Mouse (Mus musculus) kidney, postnatal 0 days (tissue): ENCODE measurements at regions not wholly inside any gene's neighbourhood (a gene's known extent, or its start where the extent isn't known, plus 50 kb on each side); places are given as distances from the start of the nearest gene placed in this dataset.

Source experiments
- ATAC-seq: fragments of 200-750 bp; cut with Nextera tagmentation; replicated peaks from 2 replicates; pipeline ENCODE4 v1.8.0; 2017; ENCODE audit warnings: low read depth, moderate number of reproducible peaks, moderate TSS enrichment, moderate library complexity; ENCODE audit not compliant: low FRiP score
- DNase-seq: peaks from one replicate; pipeline ENCODE4 v3.0.0-alpha.2; 2016; ENCODE audit warnings: low spot score
- H3K27ac ChIP-seq: fragments of 300-500 bp; sonication (generic); 2 replicates; pipeline ENCODE4 v1.5.1; 2014; ENCODE audit warnings: mild to moderate bottlenecking
- H3K27me3 ChIP-seq: fragments of 300-500 bp; sonication (generic); 2 replicates; pipeline ENCODE4 v1.6.1; 2014; ENCODE audit warnings: low read length, mixed read lengths; ENCODE audit not compliant: insufficient read depth
- H3K36me3 ChIP-seq: fragments of 300-500 bp; sonication (generic); 2 replicates; pipeline ENCODE4 v1.6.1; 2014; ENCODE audit warnings: low read length, mixed read lengths; ENCODE audit not compliant: insufficient read depth
- H3K4me1 ChIP-seq: fragments of 300-500 bp; sonication (generic); replicated peaks from 2 replicates; pipeline ENCODE4 v1.6.1; 2014; ENCODE audit warnings: antibody characterized with exemption, low read length, mixed read lengths; ENCODE audit not compliant: insufficient read depth
- H3K4me2 ChIP-seq: fragments of 300-500 bp; sonication (generic); 2 replicates; pipeline ENCODE4 v1.6.1; 2014; ENCODE audit warnings: mild to moderate bottlenecking, low read length, moderate library complexity, mixed read lengths
- H3K4me3 ChIP-seq: fragments of 300-500 bp; sonication (generic); replicated peaks from 2 replicates; pipeline ENCODE4 v1.5.1; 2014; ENCODE audit warnings: low read depth, low read length
- H3K9ac ChIP-seq: fragments of 300-500 bp; sonication (generic); 2 replicates; pipeline ENCODE4 v1.6.1; 2014; ENCODE audit warnings: low read depth, low read length
- H3K9me3 ChIP-seq: fragments of 300-500 bp; sonication (generic); replicated peaks from 2 replicates; pipeline ENCODE4 v1.6.1; 2016; ENCODE audit warnings: low read length, inconsistent platforms, mixed read lengths
- CTCF ChIP-seq: IDR thresholded peaks from 2 replicates; pipeline ENCODE4 v1.5.1; 2016; ENCODE audit warnings: antibody characterized with exemption, low read depth, mild to moderate bottlenecking, moderate library complexity
- WGBS: fragments of 180-500 bp; shearing (Covaris S2); extraction: QIAGEN DNeasy Blood & Tissue Kit; methylation state at CpG from one replicate; pipeline ENCODE4 v1.1.7; 2014; 5-methylcytosine and 5-hydroxymethylcytosine counted together

DNA sequence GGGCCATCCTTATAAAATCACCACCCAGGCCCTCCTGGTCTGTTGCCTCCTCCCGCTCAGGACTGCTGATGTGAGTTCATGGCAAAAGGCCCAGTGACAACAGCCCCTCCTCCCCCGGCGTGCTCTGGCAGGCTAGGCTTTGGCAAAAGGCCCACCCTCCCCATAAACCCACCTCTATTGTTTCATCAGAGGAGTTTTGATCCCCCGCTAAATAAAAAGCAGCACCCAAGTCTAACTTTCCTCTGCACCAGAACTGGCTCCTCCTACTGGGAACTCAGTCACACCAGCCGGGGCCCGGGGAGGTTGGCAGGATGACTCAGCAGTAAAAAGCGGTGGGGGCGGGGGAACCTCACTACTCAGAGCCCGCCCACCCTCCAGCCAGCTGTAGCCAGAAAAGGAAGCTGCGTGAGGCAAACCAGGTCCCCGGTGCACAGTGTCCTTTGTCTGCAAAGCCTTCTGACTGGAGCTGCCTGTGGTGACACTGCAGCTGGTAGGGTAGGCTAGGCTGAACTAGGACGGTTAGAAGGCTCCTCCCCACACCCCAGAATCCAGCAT is 122.1 kb downstream of the Cpeb2 start:
- Histone ChIP-seq H3K4me1 (no peaks in the 10 kb centered on the region; the same call in 1 of the 2 replicates), H3K4me3 (peak overlapping the region; percentile 34), H3K36me3 (no peaks in the 10 kb centered on the region), H3K9ac (peak overlapping the region; percentile 28; the same call in 1 of the 2 replicates), H3K9me3 (no peaks in the 10 kb centered on the region), H3K27me3 (no peaks in the 10 kb centered on the region), H3K27ac (peak overlapping the region; percentile 66; the same call in 1 of the 2 replicates), H3K4me2 (peak overlapping the region; percentile 63)
- ATAC-seq: peak; percentile 98
- DNase-seq: peak; percentile 92
- TF ChIP-seq CTCF: peak; percentile 50
- WGBS: under 1% methylated on average over 12 of the region's 12 CpGs

- Histone ChIP-seq H3K27me3 (no peaks in the 10 kb centered on the region), H3K4me2 (no peak overlapping the region), H3K4me3 (no peak overlapping the region), H3K36me3 (no peaks in the 10 kb centered on the region), H3K27ac (no peak overlapping the region), H3K4me1 (no peaks in the 10 kb centered on the region; the same call in 1 of the 2 replicates), H3K9me3 (no peaks in the 10 kb centered on the region), H3K9ac (no peak overlapping the region)
- TF ChIP-seq CTCF: peak; percentile 20; the same call in 1 of the 2 replicates
- ATAC-seq: no peak
- WGBS: 84% methylated on average over 16 of the region's 16 CpGs
- no peak for DNase-seq
Measured at GRCm38 (mm10) chr5:43355832-43356231, 122.9 kb downstream of the Cpeb2 start.

- no peak overlapping the region for H3K27ac ChIP-seq
- no peaks in the 10 kb centered on the region for H3K36me3 ChIP-seq
- H3K4me1 ChIP-seq: no peaks in the 10 kb centered on the region; the same call in 1 of the 2 replicates
- no peak overlapping the region for H3K9ac ChIP-seq
- no peak overlapping the region for H3K4me2 ChIP-seq
- no peak overlapping the region for H3K4me3 ChIP-seq
- peak; percentile 65 for TF ChIP-seq CTCF
- ATAC-seq: no peak
- WGBS: 88% methylated on average over 5 of the region's 5 CpGs
- H3K9me3 ChIP-seq: no peaks in the 10 kb centered on the region
- DNase-seq: peak; percentile 19
- H3K27me3 ChIP-seq: no peaks in the 10 kb centered on the region
Measured at GRCm38 (mm10) chr5:43357100-43357680, 124.2 kb downstream of the Cpeb2 start.

GRCm38 (mm10) chr5:43357901-43358300 is 124.9 kb downstream of the Cpeb2 start:
- no peaks in the 10 kb centered on the region for H3K36me3 ChIP-seq
- no peaks in the 10 kb centered on the region for H3K9me3 ChIP-seq
- H3K9ac ChIP-seq: no peak overlapping the region
- no peak overlapping the region for H3K4me2 ChIP-seq
- no peak overlapping the region for H3K27ac ChIP-seq
- DNase-seq (no peak), ATAC-seq (no peak)
- H3K27me3 ChIP-seq: no peaks in the 10 kb centered on the region
- no peak overlapping the region for H3K4me3 ChIP-seq
- WGBS: 85% methylated on average over 5 of the region's 5 CpGs
- no peak for TF ChIP-seq CTCF
- no peaks in the 10 kb centered on the region; the same call in 1 of the 2 replicates for H3K4me1 ChIP-seq

GRCm38 (mm10) chr5:43358928-43359765 is 126.2 kb downstream of the Cpeb2 start:
- no peaks in the 10 kb centered on the region for H3K36me3 ChIP-seq
- no peaks in the 10 kb centered on the region for H3K27me3 ChIP-seq
- H3K4me3 ChIP-seq: no peak overlapping the region
- no peaks in the 10 kb centered on the region; the same call in 1 of the 2 replicates for H3K4me1 ChIP-seq
- no peaks in the 10 kb centered on the region for H3K9me3 ChIP-seq
- no peak overlapping the region for H3K4me2 ChIP-seq
- H3K27ac ChIP-seq: no peak overlapping the region
- DNase-seq (no peak), ATAC-seq (no peak)
- no peak for TF ChIP-seq CTCF
- no peak overlapping the region for H3K9ac ChIP-seq
- 82% methylated on average over 7 of the region's 7 CpGs for WGBS

- ATAC-seq: no peak
- 42% methylated on average over 3 of the region's 3 CpGs for WGBS
- TF ChIP-seq CTCF: peak; percentile 88
Measured at GRCm38 (mm10) chr5:43360298-43360697, 127.3 kb downstream of the Cpeb2 start.

More at GRCm38 (mm10) chr5:43360298-43360697, 127.3 kb downstream of the Cpeb2 start:
- Histone ChIP-seq H3K4me1 (no peaks in the 10 kb centered on the region), H3K27me3 (no peaks in the 10 kb centered on the region), H3K4me3 (no peak overlapping the region), H3K27ac (no peak overlapping the region), H3K36me3 (no peaks in the 10 kb centered on the region), H3K4me2 (no peak overlapping the region), H3K9me3 (no peaks in the 10 kb centered on the region), H3K9ac (no peak overlapping the region)
- DNase-seq: peak; percentile 83
